Mouse (Mus musculus): ENCODE measurements around the gene Mymk. TPM values are rescaled to one million over a fixed set of nuclear protein-coding genes. Genes with fewer than 3 reads are reported as not detected.

Mymk gene
- polyA plus RNA-seq, 1 experiment from 2014 or later, result 2.6 TPM

DNA sequence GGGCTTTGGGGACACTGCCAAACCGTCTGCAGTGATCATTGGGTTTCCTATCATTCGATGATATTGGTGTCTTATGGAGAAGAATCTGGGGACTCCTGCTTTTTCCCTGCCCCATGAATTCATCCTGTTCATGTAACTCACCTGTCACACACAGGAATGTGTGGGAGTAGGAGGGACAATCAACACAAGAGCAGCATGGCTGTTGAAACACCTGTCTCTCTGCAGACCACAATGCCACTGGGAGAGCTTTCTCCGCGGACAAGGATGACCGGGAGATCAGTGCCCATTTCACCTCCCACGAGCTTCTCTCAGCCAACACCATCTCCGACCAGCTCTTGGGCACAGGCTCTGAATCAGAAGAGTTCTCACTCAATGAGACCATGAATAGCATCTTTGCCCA is 23.2 kb upstream of the Mymk start:
- Histone ChIP-seq H3K4me3 (no peak overlapping the region), H3K4me2 (replicated peaks) (no peak overlapping the region), H3K27me3 (no peaks in the 10 kb centered on the region), H3K9me3 (replicated peaks) (no peaks in the 10 kb centered on the region), H3K27ac (no peak overlapping the region), H3K9ac (no peak overlapping the region), H3K4me1 (peaks cover 23% of the 10 kb centered on the region), H3K36me3 (no peaks in the 10 kb centered on the region)
- 92% methylated on average over 7 of the region's 7 CpGs for WGBS
- no peak for ATAC-seq (ENCODE audit: low FRiP score)

- no peak overlapping the region for H3K27ac ChIP-seq
- H3K9ac ChIP-seq, result no peak overlapping the region
- no peaks in the 10 kb centered on the region for H3K9me3 ChIP-seq (replicated peaks)
- H3K36me3 ChIP-seq, result no peaks in the 10 kb centered on the region
- 0 out of 2 replicates have a peak, but pooled peaks cover 5% of the 10 kb centered on the region for H3K4me1 ChIP-seq
- no peak overlapping the region for H3K4me3 ChIP-seq
- WGBS, result 77% methylated on average over 1 of the region's 1 CpGs
- no peak overlapping the region for H3K4me2 ChIP-seq (replicated peaks)
- ATAC-seq (ENCODE audit: low FRiP score), result no peak
- H3K27me3 ChIP-seq, result no peaks in the 10 kb centered on the region
Measured at GRCm38 (mm10) chr2:27089238-27089637, 17.3 kb upstream of the Mymk start.

- H3K9me3 ChIP-seq (replicated peaks), result no peaks in the 10 kb centered on the region
- H3K4me1 ChIP-seq, result 0 out of 2 replicates have a peak, but pooled peaks cover 5% of the 10 kb centered on the region
- no peak overlapping the region for H3K4me2 ChIP-seq (replicated peaks)
- WGBS, result 73% methylated on average over 5 of the region's 5 CpGs
- H3K9ac ChIP-seq, result no peak overlapping the region
- no peaks in the 10 kb centered on the region for H3K27me3 ChIP-seq
- no peak for ATAC-seq (ENCODE audit: low FRiP score)
- no peak overlapping the region for H3K27ac ChIP-seq
- no peak overlapping the region for H3K4me3 ChIP-seq
- H3K36me3 ChIP-seq, result no peaks in the 10 kb centered on the region
Measured at GRCm38 (mm10) chr2:27088700-27089099, 16.7 kb upstream of the Mymk start.

- no peak overlapping the region for H3K4me2 ChIP-seq (replicated peaks)
- H3K36me3 ChIP-seq, result no peaks in the 10 kb centered on the region
- no peak overlapping the region for H3K27ac ChIP-seq
- H3K9ac ChIP-seq, result no peak overlapping the region
- ATAC-seq (ENCODE audit: low FRiP score), result no peak
- H3K27me3 ChIP-seq, result no peaks in the 10 kb centered on the region
- WGBS, result 82% methylated on average over 18 of the region's 18 CpGs
- H3K4me3 ChIP-seq, result no peak overlapping the region
- 0 out of 2 replicates have a peak, but pooled peaks cover 5% of the 10 kb centered on the region for H3K4me1 ChIP-seq
- H3K9me3 ChIP-seq (replicated peaks), result no peaks in the 10 kb centered on the region
Measured at GRCm38 (mm10) chr2:27088071-27088644, 16.2 kb upstream of the Mymk start.

DNA sequence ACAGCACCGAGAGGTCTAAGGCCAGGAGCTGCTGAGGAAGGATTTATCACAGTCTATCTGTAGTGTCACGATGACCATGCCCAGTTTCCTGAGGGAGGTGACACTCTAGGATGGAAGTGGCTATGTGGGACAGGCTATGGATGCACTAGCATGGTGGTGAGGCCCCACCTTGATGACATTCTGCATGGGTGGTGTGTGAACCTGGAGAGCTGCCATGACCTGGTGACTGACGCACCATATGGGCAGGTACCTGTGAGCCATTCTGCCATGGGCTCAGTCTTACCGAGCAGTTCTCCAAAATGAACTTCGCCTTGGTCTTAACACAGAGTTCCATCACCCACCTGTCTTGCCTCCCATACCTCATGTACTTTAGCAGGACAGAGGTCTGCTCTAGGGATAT is 15.6 kb upstream of the Mymk start:
- H3K27me3 ChIP-seq, result no peaks in the 10 kb centered on the region
- no peaks in the 10 kb centered on the region for H3K9me3 ChIP-seq (replicated peaks)
- 0 out of 2 replicates have a peak, but pooled peaks cover 5% of the 10 kb centered on the region for H3K4me1 ChIP-seq
- no peaks in the 10 kb centered on the region for H3K36me3 ChIP-seq
- no peak overlapping the region for H3K27ac ChIP-seq
- no peak overlapping the region for H3K9ac ChIP-seq
- H3K4me2 ChIP-seq (replicated peaks), result no peak overlapping the region
- 91% methylated on average over 5 of the region's 5 CpGs for WGBS
- no peak for ATAC-seq (ENCODE audit: low FRiP score)
- H3K4me3 ChIP-seq, result no peak overlapping the region

- H3K4me2 ChIP-seq (replicated peaks), result no peak overlapping the region
- H3K27ac ChIP-seq, result no peak overlapping the region
Measured at GRCm38 (mm10) chr2:27086483-27087010, 14.6 kb upstream of the Mymk start.

GRCm38 (mm10) chr2:27085801-27086200 is 13.8 kb upstream of the Mymk start:
- H3K36me3 ChIP-seq, result no peaks in the 10 kb centered on the region
- WGBS, result 50% methylated on average over 2 of the region's 2 CpGs
- H3K4me3 ChIP-seq, result no peak overlapping the region
- ATAC-seq (ENCODE audit: low FRiP score), result no peak
- no peaks in the 10 kb centered on the region for H3K27me3 ChIP-seq
- H3K9me3 ChIP-seq (replicated peaks), result no peaks in the 10 kb centered on the region
- 0 out of 2 replicates have a peak, but pooled peaks cover 5% of the 10 kb centered on the region for H3K4me1 ChIP-seq
- H3K27ac ChIP-seq, result no peak overlapping the region
- H3K4me2 ChIP-seq (replicated peaks), result no peak overlapping the region
- H3K9ac ChIP-seq, result no peak overlapping the region

More at GRCm38 (mm10) chr2:27086483-27087010, 14.6 kb upstream of the Mymk start:
- Histone ChIP-seq H3K4me3 (no peak overlapping the region), H3K9me3 (replicated peaks) (no peaks in the 10 kb centered on the region), H3K9ac (no peak overlapping the region), H3K36me3 (no peaks in the 10 kb centered on the region), H3K4me1 (0 out of 2 replicates have a peak, but pooled peaks cover 5% of the 10 kb centered on the region), H3K27me3 (no peaks in the 10 kb centered on the region)
- no peak for ATAC-seq (ENCODE audit: low FRiP score)
- 88% methylated on average over 4 of the region's 4 CpGs for WGBS

DNA sequence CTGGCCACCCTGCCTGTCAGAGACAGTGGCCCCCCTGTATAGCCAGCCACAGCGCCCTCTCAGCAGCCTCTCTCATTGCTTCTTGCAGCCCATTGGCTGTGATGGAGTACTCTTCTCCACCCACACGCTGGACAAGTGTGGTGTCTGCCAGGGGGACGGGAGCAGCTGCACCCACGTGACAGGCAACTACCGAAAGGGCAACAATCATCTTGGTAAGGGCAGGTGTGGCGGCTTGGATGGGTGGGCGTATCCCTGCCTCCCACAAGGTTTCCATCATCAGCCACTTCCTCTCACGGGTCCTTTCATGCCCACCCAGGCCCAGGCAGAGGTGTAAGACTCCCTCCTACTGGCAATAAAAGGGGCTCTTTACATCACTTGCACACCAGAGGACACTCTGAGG is 13.0 kb upstream of the Mymk start:
- ATAC-seq (ENCODE audit: low FRiP score), result no peak

DNA sequence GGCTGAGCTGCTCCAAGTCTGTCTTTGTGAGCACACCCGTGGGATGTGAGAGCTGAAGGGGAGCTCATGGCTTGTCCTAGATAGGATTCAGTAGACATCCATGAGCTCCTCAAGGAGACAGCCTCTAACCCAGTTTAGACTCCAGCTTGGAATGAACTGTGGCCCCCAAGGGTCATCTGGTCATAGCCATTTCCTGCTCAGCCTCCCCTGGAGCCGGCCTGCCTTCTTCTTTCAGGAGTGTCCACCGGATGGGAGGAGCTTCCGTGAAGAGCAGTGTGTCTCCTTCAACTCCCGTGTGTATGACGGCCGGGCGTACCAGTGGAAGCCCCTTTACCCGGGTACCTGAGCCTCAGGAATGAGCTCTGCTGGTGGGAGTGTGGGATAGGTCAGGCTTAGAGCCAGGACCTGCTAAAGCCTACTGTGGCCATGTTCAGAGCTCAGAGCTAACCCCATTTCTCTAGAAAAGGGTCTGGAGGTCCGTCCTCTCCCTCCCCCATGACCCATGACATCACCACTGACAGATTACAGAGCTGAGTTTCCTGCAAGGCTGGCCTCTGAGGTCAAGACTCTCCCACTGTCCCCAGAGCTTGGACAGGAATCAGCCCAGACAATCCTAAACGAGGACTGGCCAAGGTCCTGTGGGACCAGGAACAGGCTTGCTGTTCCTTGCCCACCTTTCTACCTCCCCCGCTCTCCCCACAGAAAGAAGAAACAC is 11.9 kb upstream of the Mymk start:
- no peak overlapping the region for H3K4me3 ChIP-seq
- H3K27ac ChIP-seq, result no peak overlapping the region

More for the DNA sequence above, 13.0 kb upstream of the Mymk start:
- H3K27ac ChIP-seq, result no peak overlapping the region
- no peaks in the 10 kb centered on the region for H3K36me3 ChIP-seq
- H3K4me1 ChIP-seq, result peaks cover 9% of the 10 kb centered on the region
- 53% methylated on average over 8 of the region's 8 CpGs for WGBS
- no peak overlapping the region for H3K9ac ChIP-seq
- H3K4me3 ChIP-seq, result no peak overlapping the region
- no peaks in the 10 kb centered on the region for H3K9me3 ChIP-seq (replicated peaks)
- H3K4me2 ChIP-seq (replicated peaks), result no peak overlapping the region
- peaks cover 3% of the 10 kb centered on the region; the same call in 1 of the 2 replicates for H3K27me3 ChIP-seq

GRCm38 (mm10) chr2:27079649-27080048 is 7.7 kb upstream of the Mymk start:
- Histone ChIP-seq H3K27ac (peak overlapping the region; percentile 71), H3K4me1 (peaks cover 33% of the 10 kb centered on the region), H3K27me3 (peaks cover 13% of the 10 kb centered on the region; the same call in 1 of the 2 replicates), H3K4me2 (replicated peaks) (peak overlapping the region; percentile 33), H3K4me3 (peak overlapping the region; percentile 1; the same call in 1 of the 2 replicates), H3K36me3 (no peaks in the 10 kb centered on the region), H3K9me3 (replicated peaks) (no peaks in the 10 kb centered on the region), H3K9ac (no peak overlapping the region)
- 60% methylated on average over 2 of the region's 2 CpGs for WGBS
- ATAC-seq (ENCODE audit: low FRiP score), result peak; percentile 55

More for the DNA sequence above, 11.9 kb upstream of the Mymk start:
- Histone ChIP-seq H3K9me3 (replicated peaks) (no peaks in the 10 kb centered on the region), H3K9ac (no peak overlapping the region), H3K4me2 (replicated peaks) (no peak overlapping the region), H3K36me3 (no peaks in the 10 kb centered on the region), H3K27me3 (peaks cover 8% of the 10 kb centered on the region; the same call in 1 of the 2 replicates), H3K4me1 (peaks cover 20% of the 10 kb centered on the region)
- ATAC-seq (ENCODE audit: low FRiP score), result no peak
- WGBS, result 77% methylated on average over 12 of the region's 12 CpGs

DNA sequence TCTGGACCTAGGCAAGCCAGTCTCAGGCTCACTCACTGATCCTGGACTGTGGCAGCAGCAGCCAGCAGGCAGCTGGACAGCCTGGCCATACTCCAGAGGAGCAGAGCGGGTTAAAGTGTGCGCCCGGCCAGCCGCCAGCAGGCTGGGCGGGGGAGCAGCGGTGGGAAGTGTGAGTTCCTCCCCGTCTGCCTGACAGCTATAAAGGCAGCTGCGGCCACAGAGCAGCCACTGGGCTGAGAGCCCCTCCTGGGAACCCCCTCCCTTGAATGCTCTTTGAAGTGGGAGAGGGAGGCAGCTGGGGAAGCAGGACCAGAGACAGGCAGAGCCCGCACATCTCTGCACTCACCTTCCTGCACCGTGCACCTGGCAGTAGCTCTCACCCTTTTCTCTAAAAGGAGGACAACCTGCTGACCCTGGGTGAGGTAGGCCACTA is 7.2 kb upstream of the Mymk start, which contains the start of gene Adamtsl2:
TSS of gene Adamtsl2 (plus strand) at position 228 of the 433 bp plus-strand sequence.
- no peaks in the 10 kb centered on the region for H3K36me3 ChIP-seq
- WGBS, result 4% methylated on average over 10 of the region's 10 CpGs
- H3K4me2 ChIP-seq (replicated peaks), result peak within 1 kb of the TSS; percentile 33
- H3K4me1 ChIP-seq, result peaks cover 32% of the 10 kb centered on the region
- peaks cover 13% of the 10 kb centered on the region; the same call in 1 of the 2 replicates for H3K27me3 ChIP-seq
- peak within 1 kb of the TSS; percentile 1; the same call in 1 of the 2 replicates for H3K4me3 ChIP-seq
- H3K9me3 ChIP-seq (replicated peaks), result no peaks in the 10 kb centered on the region
- ATAC-seq (ENCODE audit: low FRiP score), result peak; percentile 79
- 0 out of 2 replicates have a peak within 1 kb of the TSS, but pooled peaks have one; percentile 5 for H3K9ac ChIP-seq
- peak within 1 kb of the TSS; percentile 71 for H3K27ac ChIP-seq

GRCm38 (mm10) chr2:27078312-27078711 is 6.3 kb upstream of the Mymk start:
- Histone ChIP-seq H3K27ac (no peak overlapping the region), H3K9ac (no peak overlapping the region), H3K36me3 (no peaks in the 10 kb centered on the region), H3K4me3 (no peak overlapping the region), H3K4me1 (peaks cover 32% of the 10 kb centered on the region), H3K27me3 (peaks cover 13% of the 10 kb centered on the region; the same call in 1 of the 2 replicates), H3K9me3 (replicated peaks) (no peaks in the 10 kb centered on the region), H3K4me2 (replicated peaks) (no peak overlapping the region)
- 0 out of 2 replicates have a peak, but pooled peaks have one; percentile 6 for ATAC-seq (ENCODE audit: low FRiP score)
- 32% methylated on average over 2 of the region's 2 CpGs for WGBS

Data from hindbrain, embryonic 12.5 days (tissue).